Mouse (Mus musculus): ENCODE results near the gene Olfr322. TPM values are rescaled to one million over a fixed set of nuclear protein-coding genes. Genes with fewer than 3 reads are reported as not detected.
"Not testable (repeated sequence)": the region's sequence is repeated elsewhere in the genome, so short reads cannot be mapped to it uniquely, and the experiment has no call there.

Olfr322 gene
- polyA plus RNA-seq, 2 experiments, result 0.07 TPM; not detected in 1

GRCm38 (mm10) chr11:58709086-58709485 is 50.5 kb downstream of the Olfr322 start:
- no peak for TF ChIP-seq EP300 (IDR thresholded peaks at IDR 0.05; ENCODE audit: low read depth)
- TF ChIP-seq CTCF (IDR thresholded peaks at IDR 0.05; ENCODE audit: low read depth), result no peak
- WGBS (ENCODE audit: insufficient replicate concordance), result 70% methylated on average over 11 of the region's 11 CpGs
- no peak for ATAC-seq (ENCODE audit: insufficient read depth)
- Histone ChIP-seq H3K36me3 (replicated peaks; ENCODE audit: control insufficient read depth, insufficient read depth, low read depth) (no peaks in the 10 kb centered on the region), H3K9ac (replicated peaks) (no peak overlapping the region), H3K4me2 (ENCODE audit: low read depth) (no peak overlapping the region), H3K27me3 (ENCODE audit: control insufficient read depth, insufficient read depth, low read length) (no peaks in the 10 kb centered on the region), H3K27ac (no peak overlapping the region), H3K4me3 (ENCODE audit: insufficient read depth in 1 of 2, low read depth in 2 of 2, low read length in 2 of 2) (no peak overlapping the region), H3K4me1 (replicated peaks; ENCODE audit: control insufficient read depth in 2 of 2, insufficient read depth in 2 of 2, low read length in 1 of 2) (no peaks in the 10 kb centered on the region), H3K9me3 (ENCODE audit: control insufficient read depth, low read length) (no peaks in the 10 kb centered on the region)
- DNase-seq (ENCODE audit: low read depth in 3 of 3, low spot score in 3 of 3), result no peak

GRCm38 (mm10) chr11:58717723-58718122 is 59.1 kb downstream of the Olfr322 start:
- not testable (repeated sequence) for H3K27me3 ChIP-seq (ENCODE audit: control insufficient read depth, insufficient read depth, low read length); ATAC-seq (ENCODE audit: insufficient read depth); H3K4me1 ChIP-seq (replicated peaks; ENCODE audit: control insufficient read depth in 2 of 2, insufficient read depth in 2 of 2, low read length in 1 of 2); DNase-seq (ENCODE audit: low read depth in 3 of 3, low spot score in 3 of 3); H3K4me3 ChIP-seq (ENCODE audit: insufficient read depth in 1 of 2, low read depth in 2 of 2, low read length in 2 of 2); H3K36me3 ChIP-seq (replicated peaks; ENCODE audit: control insufficient read depth, insufficient read depth, low read depth); H3K4me2 ChIP-seq (ENCODE audit: low read depth); H3K27ac ChIP-seq; H3K9ac ChIP-seq (replicated peaks); H3K9me3 ChIP-seq (ENCODE audit: control insufficient read depth, low read length)
- 65% methylated on average over 7 of the region's 7 CpGs for WGBS (ENCODE audit: insufficient replicate concordance)

Other genes with a start within 250 kb of the Olfr322 start
- not detected in 2 replicates for gene 1810065E05Rik, start 237.7 kb upstream of the Olfr322 start, polyA plus RNA-seq (2012; rRNA removed)
- gene 1810065E05Rik, start 237.7 kb upstream of the Olfr322 start, polyA plus RNA-seq (2014; fragmentation: Nextera tagmentation; extraction: Ambion mirVana), result not detected in 2 replicates
- gene Gm12253, start 226.2 kb upstream of the Olfr322 start, polyA plus RNA-seq (2012; rRNA removed), result not detected in 2 replicates
- gene Gm12253, start 226.2 kb upstream of the Olfr322 start, polyA plus RNA-seq (2014; fragmentation: Nextera tagmentation; extraction: Ambion mirVana), result not detected in 2 replicates
- gene Lypd9, start 205.9 kb upstream of the Olfr322 start, polyA plus RNA-seq (2012; rRNA removed), result not detected in 2 replicates
- not detected in 2 replicates for gene Lypd9, start 205.9 kb upstream of the Olfr322 start, polyA plus RNA-seq (2014; fragmentation: Nextera tagmentation; extraction: Ambion mirVana)
- not detected in 2 replicates for gene Olfr30, start 196.5 kb upstream of the Olfr322 start, polyA plus RNA-seq (2012; rRNA removed)
- gene Olfr30, start 196.5 kb upstream of the Olfr322 start, polyA plus RNA-seq (2014; fragmentation: Nextera tagmentation; extraction: Ambion mirVana), result not detected in 2 replicates
- not detected in 2 replicates for gene Olfr332, start 166.2 kb upstream of the Olfr322 start, polyA plus RNA-seq (2012; rRNA removed)
- gene Olfr332, start 166.2 kb upstream of the Olfr322 start, polyA plus RNA-seq (2014; fragmentation: Nextera tagmentation; extraction: Ambion mirVana), result not detected in 2 replicates
- not detected in 2 replicates for gene Olfr331, start 156.2 kb upstream of the Olfr322 start, polyA plus RNA-seq (2012; rRNA removed)
- not detected in 2 replicates for gene Olfr331, start 156.2 kb upstream of the Olfr322 start, polyA plus RNA-seq (2014; fragmentation: Nextera tagmentation; extraction: Ambion mirVana)
- not detected in 2 replicates for gene Olfr330, start 123.9 kb upstream of the Olfr322 start, polyA plus RNA-seq (2012; rRNA removed)
- not detected in 2 replicates for gene Olfr330, start 123.9 kb upstream of the Olfr322 start, polyA plus RNA-seq (2014; fragmentation: Nextera tagmentation; extraction: Ambion mirVana)
- gene Olfr329-ps, start 112.4 kb upstream of the Olfr322 start, polyA plus RNA-seq (2012; rRNA removed), result not detected in 2 replicates
- not detected in 2 replicates for gene Olfr329-ps, start 112.4 kb upstream of the Olfr322 start, polyA plus RNA-seq (2014; fragmentation: Nextera tagmentation; extraction: Ambion mirVana)
- gene Olfr328, start 103.1 kb upstream of the Olfr322 start, polyA plus RNA-seq (2012; rRNA removed), result 0.02 TPM in 1 of 2 replicates, not detected in the other
- not detected in 2 replicates for gene Olfr328, start 103.1 kb upstream of the Olfr322 start, polyA plus RNA-seq (2014; fragmentation: Nextera tagmentation; extraction: Ambion mirVana)
- gene Olfr224, start 88.2 kb upstream of the Olfr322 start, polyA plus RNA-seq (2012; rRNA removed), result not detected in 2 replicates
- not detected in 2 replicates for gene Olfr224, start 88.2 kb upstream of the Olfr322 start, polyA plus RNA-seq (2014; fragmentation: Nextera tagmentation; extraction: Ambion mirVana)
- gene Olfr325, start 81.1 kb upstream of the Olfr322 start, polyA plus RNA-seq (2012; rRNA removed), result not detected in 2 replicates
- gene Olfr325, start 81.1 kb upstream of the Olfr322 start, polyA plus RNA-seq (2014; fragmentation: Nextera tagmentation; extraction: Ambion mirVana), result not detected in 2 replicates
- not detected in 2 replicates for gene Olfr324, start 63.7 kb upstream of the Olfr322 start, polyA plus RNA-seq (2012; rRNA removed)
- not detected in 2 replicates for gene Olfr324, start 63.7 kb upstream of the Olfr322 start, polyA plus RNA-seq (2014; fragmentation: Nextera tagmentation; extraction: Ambion mirVana)
- not detected in 2 replicates for gene 2210407C18Rik, start 42.7 kb upstream of the Olfr322 start, polyA plus RNA-seq (2012; rRNA removed)
- not detected in 2 replicates for gene 2210407C18Rik, start 42.7 kb upstream of the Olfr322 start, polyA plus RNA-seq (2014; fragmentation: Nextera tagmentation; extraction: Ambion mirVana)
- gene Olfr323, start 28.3 kb upstream of the Olfr322 start, polyA plus RNA-seq (2012; rRNA removed), result not detected in 2 replicates
- not detected in 2 replicates for gene Olfr323, start 28.3 kb upstream of the Olfr322 start, polyA plus RNA-seq (2014; fragmentation: Nextera tagmentation; extraction: Ambion mirVana)
- 9.1 and 10.5 TPM in 2 replicates for gene Trim58, start 18.3 kb upstream of the Olfr322 start, polyA plus RNA-seq (2012; rRNA removed)
- 10.5 and 11.8 TPM in 2 replicates for gene Trim58, start 18.3 kb upstream of the Olfr322 start, polyA plus RNA-seq (2014; fragmentation: Nextera tagmentation; extraction: Ambion mirVana)
- gene Olfr320, start 22.3 kb downstream of the Olfr322 start, polyA plus RNA-seq (2012; rRNA removed), result not detected in 2 replicates
- not detected in 2 replicates for gene Olfr320, start 22.3 kb downstream of the Olfr322 start, polyA plus RNA-seq (2014; fragmentation: Nextera tagmentation; extraction: Ambion mirVana)
- not detected in 2 replicates for gene Olfr319, start 40.4 kb downstream of the Olfr322 start, polyA plus RNA-seq (2012; rRNA removed)
- not detected in 2 replicates for gene Olfr319, start 40.4 kb downstream of the Olfr322 start, polyA plus RNA-seq (2014; fragmentation: Nextera tagmentation; extraction: Ambion mirVana)
- not detected in 2 replicates for gene Olfr318, start 65.2 kb downstream of the Olfr322 start, polyA plus RNA-seq (2012; rRNA removed)
- gene Olfr318, start 65.2 kb downstream of the Olfr322 start, polyA plus RNA-seq (2014; fragmentation: Nextera tagmentation; extraction: Ambion mirVana), result not detected in 2 replicates
- gene Olfr317, start 80.4 kb downstream of the Olfr322 start, polyA plus RNA-seq (2012; rRNA removed), result not detected in 2 replicates
- gene Olfr317, start 80.4 kb downstream of the Olfr322 start, polyA plus RNA-seq (2014; fragmentation: Nextera tagmentation; extraction: Ambion mirVana), result not detected in 2 replicates
- gene Olfr316, start 94.0 kb downstream of the Olfr322 start, polyA plus RNA-seq (2012; rRNA removed), result not detected in 2 replicates
- not detected in 2 replicates for gene Olfr316, start 94.0 kb downstream of the Olfr322 start, polyA plus RNA-seq (2014; fragmentation: Nextera tagmentation; extraction: Ambion mirVana)
- gene Olfr315, start 114.4 kb downstream of the Olfr322 start, polyA plus RNA-seq (2012; rRNA removed), result not detected in 2 replicates
- not detected in 2 replicates for gene Olfr315, start 114.4 kb downstream of the Olfr322 start, polyA plus RNA-seq (2014; fragmentation: Nextera tagmentation; extraction: Ambion mirVana)
- not detected in 2 replicates for gene Olfr314, start 124.2 kb downstream of the Olfr322 start, polyA plus RNA-seq (2012; rRNA removed)
- gene Olfr314, start 124.2 kb downstream of the Olfr322 start, polyA plus RNA-seq (2014; fragmentation: Nextera tagmentation; extraction: Ambion mirVana), result not detected in 2 replicates
- not detected in 2 replicates for gene Fam183b, start 143.2 kb downstream of the Olfr322 start, polyA plus RNA-seq (2012; rRNA removed)
- gene Fam183b, start 143.2 kb downstream of the Olfr322 start, polyA plus RNA-seq (2014; fragmentation: Nextera tagmentation; extraction: Ambion mirVana), result not detected in 2 replicates
- gene Olfr313, start 156.2 kb downstream of the Olfr322 start, polyA plus RNA-seq (2012; rRNA removed), result not detected in 2 replicates
- gene Olfr313, start 156.2 kb downstream of the Olfr322 start, polyA plus RNA-seq (2014; fragmentation: Nextera tagmentation; extraction: Ambion mirVana), result not detected in 2 replicates
- not detected in 2 replicates for gene Olfr312, start 170.5 kb downstream of the Olfr322 start, polyA plus RNA-seq (2012; rRNA removed)
- not detected in 2 replicates for gene Olfr312, start 170.5 kb downstream of the Olfr322 start, polyA plus RNA-seq (2014; fragmentation: Nextera tagmentation; extraction: Ambion mirVana)
- gene Olfr311, start 180.5 kb downstream of the Olfr322 start, polyA plus RNA-seq (2012; rRNA removed), result not detected in 2 replicates
- not detected in 2 replicates for gene Olfr311, start 180.5 kb downstream of the Olfr322 start, polyA plus RNA-seq (2014; fragmentation: Nextera tagmentation; extraction: Ambion mirVana)
- 2.0 and 2.8 TPM in 2 replicates for gene Gm12258, start 188.4 kb downstream of the Olfr322 start, polyA plus RNA-seq (2012; rRNA removed)
- gene Gm12258, start 188.4 kb downstream of the Olfr322 start, polyA plus RNA-seq (2014; fragmentation: Nextera tagmentation; extraction: Ambion mirVana), result 1.3 and 1.8 TPM in 2 replicates
- gene 2810021J22Rik, start 208.4 kb downstream of the Olfr322 start, polyA plus RNA-seq (2012; rRNA removed), result 0.92 and 1.5 TPM in 2 replicates
- gene 2810021J22Rik, start 208.4 kb downstream of the Olfr322 start, polyA plus RNA-seq (2014; fragmentation: Nextera tagmentation; extraction: Ambion mirVana), result 2.2 and 2.5 TPM in 2 replicates
- 3.9 and 4.6 TPM in 2 replicates for gene Zfp39, start 245.4 kb downstream of the Olfr322 start, polyA plus RNA-seq (2012; rRNA removed)
- 5.2 and 5.4 TPM in 2 replicates for gene Zfp39, start 245.4 kb downstream of the Olfr322 start, polyA plus RNA-seq (2014; fragmentation: Nextera tagmentation; extraction: Ambion mirVana)

Data from liver, embryonic 14.5 days (tissue).